Mouse (Mus musculus) thymus, postnatal 14 days (tissue): ENCODE measurements at regions not wholly inside any gene's neighbourhood (a gene's known extent, or its start where the extent isn't known, plus 50 kb on each side); places are given as distances from the start of the nearest gene placed in this dataset.

Experiments
- DNase-seq: peaks from one replicate; pipeline ENCODE4 v3.0.0; 2021

- no peak for DNase-seq
Measured at GRCm38 (mm10) chr13:10845212-10845611, 484.6 kb upstream of the Chrm3 start.

- no peak for DNase-seq
Measured at GRCm38 (mm10) chr13:10799351-10799913, 438.8 kb upstream of the Chrm3 start.
